Mouse (Mus musculus) neural tube, embryonic 13.5 days (tissue): ENCODE data around the gene Krt78. TPM values are rescaled to one million over a fixed set of nuclear protein-coding genes. Genes with fewer than 3 reads are reported as not detected.

Source experiments
- ATAC-seq: fragments of 200-750 bp; cut with Nextera tagmentation; 2 replicates; pipeline ENCODE4 v1.8.0; 2017; ENCODE audit warnings: low read depth, mild to moderate bottlenecking, moderate TSS enrichment, moderate library complexity
- H3K27ac ChIP-seq: fragments of 300-500 bp; sonication (generic); replicated peaks from 2 replicates; pipeline ENCODE4 v1.5.1; 2015; ENCODE audit warnings: moderate library complexity, mild to moderate bottlenecking, inconsistent platforms
- H3K27me3 ChIP-seq: fragments of 300-500 bp; sonication (generic); 2 replicates; pipeline ENCODE4 v1.6.1; 2015; ENCODE audit warnings: mild to moderate bottlenecking, inconsistent platforms
- H3K36me3 ChIP-seq: fragments of 300-500 bp; sonication (generic); 2 replicates; pipeline ENCODE4 v1.6.1; 2015; ENCODE audit warnings: mild to moderate bottlenecking, inconsistent platforms
- H3K4me1 ChIP-seq: fragments of 300-500 bp; sonication (generic); replicated peaks from 2 replicates; pipeline ENCODE4 v1.6.1; 2015; ENCODE audit warnings: inconsistent platforms
- H3K4me2 ChIP-seq: fragments of 300-500 bp; sonication (generic); 2 replicates; pipeline ENCODE4 v1.6.1; 2015; ENCODE audit warnings: inconsistent platforms, mild to moderate bottlenecking, moderate library complexity
- H3K4me3 ChIP-seq: fragments of 300-500 bp; sonication (generic); 2 replicates; pipeline ENCODE4 v1.5.1; 2015; ENCODE audit warnings: mild to moderate bottlenecking, inconsistent platforms
- H3K9ac ChIP-seq: fragments of 300-500 bp; sonication (generic); 2 replicates; pipeline ENCODE4 v1.6.1; 2015; ENCODE audit warnings: moderate library complexity, mild to moderate bottlenecking, inconsistent platforms
- H3K9me3 ChIP-seq: fragments of 300-500 bp; sonication (generic); 2 replicates; pipeline ENCODE4 v1.6.1; 2016; ENCODE audit warnings: inconsistent platforms
- WGBS: fragments of 180-500 bp; shearing (Covaris S2); methylation state at CpG from one replicate; pipeline ENCODE4 v1.1.7; 2015; 5-methylcytosine and 5-hydroxymethylcytosine counted together
- polyA plus RNA-seq: library from polyadenylated mRNA; unstranded; fragments of >200 nt; fragmentation: Nextera tagmentation; extraction: Ambion mirVana; gene quantifications from 2 replicates; pipeline ENCODE4 v1.2.1, GENCODE M21; 2015

The Krt78 gene
- polyA plus RNA-seq, 1 experiment from 2014 or later: not detected

DNA sequence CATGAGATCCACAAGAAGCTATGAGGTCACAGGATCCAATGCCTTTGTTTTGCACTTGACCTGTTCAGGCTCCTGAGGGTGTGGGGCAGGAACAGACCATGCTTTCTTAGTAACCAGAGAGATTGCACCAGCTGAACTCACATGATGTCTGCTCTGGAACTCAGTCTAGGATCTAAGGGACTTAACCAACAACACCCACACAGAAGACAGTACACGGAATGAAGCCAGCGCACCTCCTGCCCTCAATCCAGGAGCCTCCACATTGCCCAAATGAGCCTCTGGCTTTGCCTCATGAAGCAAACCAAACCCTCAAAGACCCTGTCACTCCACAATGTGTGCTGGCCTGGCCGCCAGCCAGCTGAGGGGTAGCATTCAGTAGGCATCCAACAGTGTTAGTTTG lies 4.8 kb upstream of the Krt78 start:
- no peak for ATAC-seq
- H3K36me3 ChIP-seq: no peaks in the 10 kb centered on the region
- no peak overlapping the region for H3K4me3 ChIP-seq
- H3K27me3 ChIP-seq: no peaks in the 10 kb centered on the region
- H3K4me1 ChIP-seq: no peaks in the 10 kb centered on the region
- 95% methylated on average over 3 of the region's 3 CpGs for WGBS
- H3K27ac ChIP-seq: no peak overlapping the region
- no peaks in the 10 kb centered on the region for H3K9me3 ChIP-seq
- H3K9ac ChIP-seq: no peak overlapping the region
- no peak overlapping the region for H3K4me2 ChIP-seq

DNA sequence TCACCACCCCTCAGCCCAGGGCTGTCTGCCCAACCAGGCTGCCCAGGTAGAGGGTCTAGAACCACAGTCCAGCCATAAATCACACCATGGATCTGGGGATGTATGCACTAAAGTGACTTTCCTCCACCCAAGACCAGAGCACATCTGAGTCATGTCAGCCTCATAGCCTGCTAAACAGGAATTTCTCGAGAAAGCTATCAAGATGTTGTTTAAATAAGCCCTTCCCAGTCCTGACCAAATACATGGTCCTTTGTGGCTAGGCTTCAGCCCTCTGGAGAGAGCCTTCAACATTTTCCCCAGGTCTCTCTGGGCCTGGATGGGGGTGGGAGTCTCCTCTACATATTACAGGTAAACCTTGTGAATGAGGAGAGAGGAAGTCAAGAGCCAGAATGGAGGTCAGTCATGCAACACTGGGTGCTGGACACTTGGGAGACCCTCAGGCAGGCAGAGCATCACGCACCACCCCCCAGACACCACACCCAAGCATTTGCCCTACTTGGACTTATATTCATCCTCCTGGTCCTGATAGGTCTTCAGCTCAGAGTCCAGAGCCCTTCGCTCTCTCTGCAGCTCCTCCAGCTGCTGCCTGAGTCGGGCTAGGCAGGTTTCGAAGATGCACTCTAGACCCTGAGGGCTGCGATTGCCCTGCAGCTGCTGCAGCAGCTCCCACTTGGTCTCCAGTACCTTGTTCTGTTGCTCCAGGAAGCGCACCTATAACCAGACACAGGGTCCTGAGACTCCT lies 1.2 kb downstream of the Krt78 start:
- no peaks in the 10 kb centered on the region for H3K4me1 ChIP-seq
- 92% methylated on average over 7 of the region's 7 CpGs for WGBS
- ATAC-seq: no peak

DNA sequence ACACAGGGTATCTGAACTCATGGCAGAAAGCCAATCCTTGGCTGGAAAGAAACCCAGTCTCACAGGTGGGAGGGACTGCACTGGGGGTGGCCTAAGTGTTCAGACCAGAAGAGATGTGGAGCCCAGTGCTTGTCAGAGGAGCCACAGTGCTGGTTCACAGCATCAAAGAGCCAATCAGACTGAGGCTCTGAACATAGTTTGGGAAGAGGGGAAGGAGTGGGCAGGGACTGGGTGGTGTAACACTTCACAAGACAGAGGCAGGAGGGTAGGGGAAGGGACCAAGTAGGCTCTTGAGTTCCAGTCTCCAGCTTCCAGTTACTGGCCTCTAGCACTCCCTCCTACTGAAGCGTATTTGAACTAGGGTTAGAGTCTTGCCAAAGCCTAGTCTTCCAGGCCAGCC lies 8.7 kb downstream of the Krt78 start:
- no peak for ATAC-seq
- 87% methylated on average over 1 of the region's 1 CpGs for WGBS
- Histone ChIP-seq H3K4me3 (no peak overlapping the region), H3K4me2 (no peak overlapping the region), H3K4me1 (peaks cover 6% of the 10 kb centered on the region), H3K9ac (no peak overlapping the region), H3K27ac (no peak overlapping the region), H3K9me3 (no peaks in the 10 kb centered on the region), H3K27me3 (no peaks in the 10 kb centered on the region), H3K36me3 (no peaks in the 10 kb centered on the region)

More for the DNA sequence above, 1.2 kb downstream of the Krt78 start:
- Histone ChIP-seq H3K4me3 (no peak overlapping the region), H3K36me3 (no peaks in the 10 kb centered on the region), H3K9ac (no peak overlapping the region), H3K27ac (no peak overlapping the region), H3K27me3 (no peaks in the 10 kb centered on the region), H3K4me2 (no peak overlapping the region), H3K9me3 (no peaks in the 10 kb centered on the region)

DNA sequence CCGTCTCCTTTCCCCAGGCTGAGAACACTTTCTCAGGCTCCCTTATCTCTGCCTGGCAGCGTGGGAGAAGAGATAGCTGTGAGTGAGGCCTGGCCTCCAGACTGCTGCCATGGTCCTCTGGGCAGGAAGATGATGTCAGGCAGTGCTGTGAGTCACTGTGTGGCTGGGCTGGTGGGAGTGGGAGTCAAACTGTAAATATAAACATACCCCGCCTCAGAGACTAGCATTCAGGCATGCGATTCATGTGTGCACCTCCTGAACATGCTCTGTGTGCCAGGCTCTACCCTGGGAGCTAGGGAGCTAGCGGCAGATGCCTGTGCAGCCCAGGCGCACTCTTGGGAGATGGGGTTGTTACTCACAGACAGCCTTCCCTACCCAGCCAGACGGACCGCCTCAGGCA lies 12.1 kb downstream of the Krt78 start:
- no peak overlapping the region for H3K9ac ChIP-seq
- H3K4me1 ChIP-seq: peaks cover 6% of the 10 kb centered on the region
- no peak overlapping the region for H3K27ac ChIP-seq
- WGBS: 65% methylated on average over 8 of the region's 8 CpGs
- H3K36me3 ChIP-seq: no peaks in the 10 kb centered on the region
- H3K27me3 ChIP-seq: no peaks in the 10 kb centered on the region
- no peak overlapping the region for H3K4me2 ChIP-seq
- H3K4me3 ChIP-seq: no peak overlapping the region
- ATAC-seq: no peak
- no peaks in the 10 kb centered on the region for H3K9me3 ChIP-seq

DNA sequence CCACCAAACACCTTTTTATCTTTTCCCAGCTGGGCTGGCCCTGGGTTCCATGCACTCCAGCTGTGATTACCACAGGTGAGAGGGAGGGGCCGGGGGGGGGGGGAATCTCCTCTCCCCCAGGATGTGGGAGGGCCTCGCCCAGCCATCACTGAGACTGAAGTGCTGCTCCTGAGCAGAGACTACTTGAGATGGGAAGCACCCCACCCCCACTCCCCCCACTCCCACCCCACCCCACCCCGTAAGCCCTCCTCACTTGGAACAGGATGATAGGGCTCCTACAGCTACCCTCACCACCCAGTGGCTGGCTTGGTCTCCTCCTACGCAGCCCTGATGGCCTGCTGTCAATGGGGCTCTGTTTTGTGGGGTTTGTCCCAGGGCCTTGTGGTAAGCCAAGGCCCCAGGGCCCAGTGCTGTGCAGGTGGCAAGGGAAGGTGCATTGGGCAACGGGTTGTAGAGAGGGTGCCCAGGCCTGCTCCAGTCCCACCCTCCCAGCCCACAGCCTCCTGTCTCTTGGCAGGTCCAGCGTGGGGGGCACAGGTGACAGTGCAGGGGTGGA lies 13.7 kb downstream of the Krt78 start, which contains the start of gene Krt79:
Krt79 (minus strand) TSS at position 51 of the 556 bp plus-strand sequence.
- ATAC-seq: no peak
- H3K27ac ChIP-seq: no peak within 1 kb of the TSS
- H3K36me3 ChIP-seq: no peaks in the 10 kb centered on the region
- H3K4me1 ChIP-seq: peaks cover 6% of the 10 kb centered on the region
- 63% methylated on average over 6 of the region's 6 CpGs for WGBS
- no peak within 1 kb of the TSS for H3K4me2 ChIP-seq
- no peaks in the 10 kb centered on the region for H3K27me3 ChIP-seq
- H3K4me3 ChIP-seq: no peak within 1 kb of the TSS
- H3K9ac ChIP-seq: no peak within 1 kb of the TSS
- no peaks in the 10 kb centered on the region for H3K9me3 ChIP-seq

DNA sequence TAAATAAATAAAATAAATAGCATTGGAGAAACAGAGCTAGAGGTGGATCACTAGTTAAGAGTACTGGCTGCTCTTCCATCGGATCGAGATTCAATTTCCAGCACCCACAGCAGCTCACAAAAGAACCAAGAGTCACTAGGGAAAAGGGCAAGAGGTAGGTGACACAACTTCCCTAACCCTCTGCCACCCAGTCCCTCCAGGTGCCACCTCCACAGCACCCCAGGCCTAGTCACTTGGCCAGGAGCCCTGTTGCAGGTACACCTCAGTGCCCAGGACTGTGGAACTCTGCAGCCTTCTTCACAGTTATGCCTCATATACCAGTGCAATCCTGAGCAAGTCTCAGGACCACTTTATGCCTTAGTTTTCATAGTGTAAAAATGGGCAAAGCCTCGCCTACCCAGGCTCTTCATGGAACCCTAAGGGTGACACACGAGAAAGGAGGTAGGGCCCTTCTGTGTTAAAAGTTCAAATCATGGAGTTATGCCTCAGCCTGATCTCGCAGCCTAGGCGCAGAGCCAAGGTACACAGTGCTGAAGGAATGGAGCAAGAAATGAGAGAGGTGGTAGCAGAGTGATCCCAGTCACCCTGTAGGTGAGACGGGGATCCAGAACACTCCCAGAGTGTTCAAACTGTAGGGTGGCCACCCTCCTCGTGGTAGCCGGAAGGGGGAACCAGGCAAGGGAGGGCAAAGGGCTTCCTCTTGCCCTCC lies 15.3 kb downstream of the Krt78 start:
- Histone ChIP-seq H3K4me3 (no peak overlapping the region), H3K9me3 (no peaks in the 10 kb centered on the region), H3K27me3 (no peaks in the 10 kb centered on the region), H3K4me1 (peaks cover 6% of the 10 kb centered on the region), H3K27ac (no peak overlapping the region), H3K9ac (no peak overlapping the region), H3K4me2 (no peak overlapping the region), H3K36me3 (no peaks in the 10 kb centered on the region)
- no peak for ATAC-seq
- 87% methylated on average over 9 of the region's 9 CpGs for WGBS

DNA sequence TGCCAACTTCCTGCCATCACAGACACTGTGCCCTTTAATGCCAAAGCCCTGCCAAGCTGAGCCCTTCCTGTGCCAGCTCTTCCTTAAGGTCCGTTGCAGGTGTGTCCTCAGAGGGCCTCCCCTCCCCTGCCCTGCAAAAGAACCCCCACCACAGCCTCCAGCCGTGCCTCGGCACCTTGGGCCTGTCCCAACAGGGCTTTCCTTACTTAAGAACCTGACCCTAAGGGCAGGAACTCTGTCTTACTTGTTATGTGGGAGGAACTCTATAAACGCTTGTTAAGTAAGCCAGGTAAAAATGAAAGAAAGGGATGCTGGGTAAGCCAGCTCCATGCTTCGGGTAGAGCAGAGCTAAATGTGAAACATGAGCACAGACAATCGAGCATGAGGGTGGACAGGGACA lies 21.1 kb downstream of the Krt78 start:
- peaks cover 13% of the 10 kb centered on the region for H3K4me1 ChIP-seq
- WGBS: 82% methylated on average over 6 of the region's 6 CpGs
- no peak overlapping the region for H3K4me2 ChIP-seq

DNA sequence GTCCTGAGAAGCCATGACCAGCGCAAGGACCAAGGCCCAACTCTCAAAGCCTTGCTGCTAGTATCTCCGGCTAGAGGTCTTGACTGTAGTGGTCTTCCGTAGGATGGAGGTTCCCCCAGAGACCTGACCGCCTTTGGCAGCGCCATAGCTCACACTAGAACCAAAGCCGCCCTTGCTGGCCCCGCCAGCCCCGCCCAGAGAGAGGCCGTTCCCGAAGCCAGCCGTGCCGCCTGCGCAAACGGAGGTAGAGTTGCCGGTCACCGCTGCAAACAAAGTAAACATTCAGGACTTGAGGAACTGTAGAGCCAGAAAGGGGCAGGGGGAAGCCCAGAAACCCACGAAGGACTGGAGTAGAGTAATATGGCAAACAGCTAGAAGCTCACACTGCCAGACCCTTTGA lies 24.4 kb downstream of the Krt78 start:
- H3K4me1 ChIP-seq: peaks cover 13% of the 10 kb centered on the region
- no peaks in the 10 kb centered on the region for H3K9me3 ChIP-seq
- peak overlapping the region; percentile 46 for H3K4me2 ChIP-seq
- peaks cover 28% of the 10 kb centered on the region for H3K27me3 ChIP-seq
- no peak overlapping the region for H3K27ac ChIP-seq
- H3K36me3 ChIP-seq: no peaks in the 10 kb centered on the region
- H3K4me3 ChIP-seq: 0 out of 2 replicates have a peak overlapping the region, but pooled peaks have one; percentile 15
- no peak for ATAC-seq
- H3K9ac ChIP-seq: no peak overlapping the region; the same call in 1 of the 2 replicates
- WGBS: 4% methylated on average over 17 of the region's 17 CpGs

More for the DNA sequence above, 21.1 kb downstream of the Krt78 start:
- no peak for ATAC-seq
- no peak overlapping the region for H3K9ac ChIP-seq
- no peaks in the 10 kb centered on the region for H3K36me3 ChIP-seq
- no peak overlapping the region for H3K27ac ChIP-seq
- no peaks in the 10 kb centered on the region for H3K9me3 ChIP-seq
- no peak overlapping the region for H3K4me3 ChIP-seq
- H3K27me3 ChIP-seq: peaks cover 28% of the 10 kb centered on the region

DNA sequence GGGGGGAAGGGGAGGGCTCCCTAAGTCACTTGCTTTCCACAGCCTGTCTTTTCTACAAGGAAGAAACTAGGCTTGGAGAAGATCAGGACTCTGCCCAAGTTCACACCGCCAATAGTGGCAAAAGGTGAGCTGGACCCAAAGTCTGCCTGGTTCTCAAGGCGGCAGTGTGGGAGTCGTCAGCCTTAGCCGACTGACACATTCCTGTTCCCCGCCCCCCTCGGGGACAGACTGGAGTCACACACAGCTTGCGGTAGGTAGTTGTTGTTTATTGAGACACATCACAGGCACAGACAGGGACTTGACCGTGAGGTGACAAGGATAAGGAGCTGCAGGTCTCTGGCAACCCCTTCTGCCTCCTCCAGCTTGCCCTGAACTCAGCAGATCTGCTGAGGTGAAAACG lies 25.0 kb downstream of the Krt78 start:
- ATAC-seq: no peak
- peaks cover 13% of the 10 kb centered on the region for H3K4me1 ChIP-seq
- no peaks in the 10 kb centered on the region for H3K36me3 ChIP-seq
- H3K27me3 ChIP-seq: peaks cover 28% of the 10 kb centered on the region
- no peak overlapping the region for H3K4me3 ChIP-seq
- H3K9me3 ChIP-seq: no peaks in the 10 kb centered on the region
- H3K9ac ChIP-seq: no peak overlapping the region
- H3K27ac ChIP-seq: no peak overlapping the region
- 23% methylated on average over 9 of the region's 9 CpGs for WGBS
- H3K4me2 ChIP-seq: no peak overlapping the region

DNA sequence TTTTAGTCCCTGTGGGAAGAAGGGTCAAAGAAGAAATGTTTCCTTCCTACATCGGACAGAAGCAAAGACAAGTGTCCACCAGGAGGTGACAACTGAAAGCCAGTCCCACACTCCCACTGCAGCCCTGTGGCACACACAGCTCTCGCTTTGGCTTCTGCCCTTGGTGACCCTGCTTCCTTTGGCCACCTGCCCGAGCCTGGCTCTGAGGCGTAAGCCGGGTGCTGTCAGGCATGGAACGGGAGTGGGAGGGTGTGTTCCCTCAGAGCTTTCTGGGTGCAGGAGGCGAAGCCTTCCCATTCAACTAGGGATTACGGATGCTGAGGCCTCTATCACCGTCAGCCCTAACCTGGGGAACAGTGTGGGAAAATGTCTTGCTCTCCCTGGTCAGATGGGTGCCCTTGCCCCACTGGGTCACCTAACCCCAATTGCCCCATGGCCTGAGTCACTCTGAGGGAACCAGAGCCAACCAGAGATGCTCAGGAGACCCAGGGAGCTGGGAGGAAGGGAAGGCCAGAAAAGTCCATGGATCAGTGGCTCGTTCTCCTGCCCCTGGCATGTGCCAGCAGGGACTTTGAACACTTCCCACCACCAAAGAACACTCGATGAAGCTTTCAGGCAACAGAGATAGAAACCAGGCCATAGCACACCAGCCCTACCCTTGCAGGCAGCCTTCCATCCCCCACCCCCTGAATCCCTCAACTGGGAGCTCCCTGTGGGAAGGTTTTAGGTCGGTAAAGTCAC lies 26.6 kb downstream of the Krt78 start:
- no peak overlapping the region for H3K9ac ChIP-seq
- no peak overlapping the region for H3K27ac ChIP-seq
- H3K9me3 ChIP-seq: no peaks in the 10 kb centered on the region
- peaks cover 13% of the 10 kb centered on the region for H3K4me1 ChIP-seq
- no peaks in the 10 kb centered on the region for H3K36me3 ChIP-seq
- H3K4me3 ChIP-seq: no peak overlapping the region
- H3K27me3 ChIP-seq: peaks cover 28% of the 10 kb centered on the region
- WGBS: 73% methylated on average over 12 of the region's 12 CpGs
- ATAC-seq: no peak
- no peak overlapping the region for H3K4me2 ChIP-seq

DNA sequence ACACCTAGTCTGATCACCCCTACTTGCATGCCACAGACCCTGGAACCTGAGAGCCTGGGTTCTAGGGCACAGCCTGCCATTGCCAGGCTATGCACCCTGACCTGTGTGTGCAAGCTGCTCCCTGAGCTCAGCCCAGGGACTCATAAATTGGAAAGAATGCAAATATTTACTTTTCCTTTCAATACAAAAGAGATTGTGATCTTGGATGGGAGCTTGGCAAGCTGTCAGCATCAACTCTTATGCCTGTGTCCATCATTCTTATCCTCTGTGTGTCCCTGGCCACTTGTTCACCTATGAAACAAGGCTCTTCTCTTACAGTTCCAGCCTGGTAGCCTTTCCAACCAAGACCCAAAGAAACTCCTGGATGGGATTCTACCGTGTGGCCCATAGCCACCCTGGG lies 29.0 kb downstream of the Krt78 start:
- peaks cover 11% of the 10 kb centered on the region for H3K4me1 ChIP-seq
- no peaks in the 10 kb centered on the region for H3K36me3 ChIP-seq
- 87% methylated on average over 1 of the region's 1 CpGs for WGBS
- no peak overlapping the region for H3K9ac ChIP-seq
- no peak overlapping the region for H3K27ac ChIP-seq
- H3K4me3 ChIP-seq: no peak overlapping the region
- no peak for ATAC-seq
- no peaks in the 10 kb centered on the region for H3K9me3 ChIP-seq
- H3K4me2 ChIP-seq: no peak overlapping the region
- peaks cover 14% of the 10 kb centered on the region for H3K27me3 ChIP-seq

DNA sequence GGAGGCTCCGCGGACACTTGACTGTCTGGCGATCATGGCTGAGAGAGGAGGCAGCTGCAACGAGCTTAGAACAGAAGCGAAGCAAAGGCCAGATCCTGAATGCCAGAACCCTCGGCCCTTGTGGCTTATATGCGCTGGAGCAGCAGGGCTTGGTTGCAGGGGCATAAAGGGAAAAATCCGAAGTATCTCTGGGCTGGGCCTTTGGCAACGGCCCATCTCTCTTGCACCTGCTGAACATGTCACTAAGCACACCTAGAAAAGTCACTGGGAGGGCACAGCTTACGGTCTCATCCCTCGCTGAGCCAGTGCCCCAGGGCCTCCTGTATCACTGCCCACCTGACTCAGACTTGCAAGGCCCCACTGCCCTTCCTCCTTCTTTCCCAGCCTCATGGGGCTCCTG lies 29.5 kb downstream of the Krt78 start, which contains the start of gene Krt4:
Krt4 (minus strand) TSS at position 101 of the 400 bp plus-strand sequence.
- Histone ChIP-seq H3K27me3 (peaks cover 10% of the 10 kb centered on the region), H3K9ac (no peak within 1 kb of the TSS), H3K36me3 (no peaks in the 10 kb centered on the region), H3K4me1 (peaks cover 6% of the 10 kb centered on the region), H3K27ac (no peak within 1 kb of the TSS), H3K4me3 (no peak within 1 kb of the TSS), H3K4me2 (no peak within 1 kb of the TSS), H3K9me3 (no peaks in the 10 kb centered on the region)
- ATAC-seq: no peak
- WGBS: 84% methylated on average over 11 of the region's 11 CpGs
